Mouse (Mus musculus) skeletal muscle tissue, adult 2 months (tissue): Measurements from ENCODE around the gene 1700018F24Rik.
"Not testable (repeated sequence)": the region's sequence is repeated elsewhere in the genome, so short reads cannot be mapped to it uniquely, and the experiment has no call there.

Experiments used
- DNase-seq: peaks from one replicate; pipeline ENCODE4 v3.0.0-alpha.2; 2012; ENCODE audit warnings: low read depth, low spot score

1700018F24Rik gene

DNA sequence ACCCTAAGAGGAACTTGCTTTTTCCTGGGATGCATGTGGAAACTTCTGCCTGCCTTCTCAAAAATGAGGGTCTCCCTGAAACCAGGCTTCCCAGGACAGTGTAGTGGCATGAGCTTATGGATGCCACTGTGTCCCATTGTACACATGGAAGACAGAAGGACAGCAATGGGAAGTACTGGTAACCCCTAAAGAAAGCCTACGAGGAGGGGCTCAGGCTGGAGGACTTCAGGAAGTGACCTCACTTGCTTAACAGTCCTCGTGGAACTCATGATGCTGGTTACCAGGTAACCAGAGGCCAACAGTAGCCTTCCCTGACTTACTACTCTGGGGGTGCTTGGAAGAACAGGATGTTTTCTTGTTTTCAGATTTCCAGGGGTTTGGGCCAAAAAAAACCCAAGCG is at the start of gene 1700018F24Rik:
1700018F24Rik (plus strand) TSS at position 301 of the 400 bp plus-strand sequence.
- not testable (repeated sequence) for DNase-seq

DNA sequence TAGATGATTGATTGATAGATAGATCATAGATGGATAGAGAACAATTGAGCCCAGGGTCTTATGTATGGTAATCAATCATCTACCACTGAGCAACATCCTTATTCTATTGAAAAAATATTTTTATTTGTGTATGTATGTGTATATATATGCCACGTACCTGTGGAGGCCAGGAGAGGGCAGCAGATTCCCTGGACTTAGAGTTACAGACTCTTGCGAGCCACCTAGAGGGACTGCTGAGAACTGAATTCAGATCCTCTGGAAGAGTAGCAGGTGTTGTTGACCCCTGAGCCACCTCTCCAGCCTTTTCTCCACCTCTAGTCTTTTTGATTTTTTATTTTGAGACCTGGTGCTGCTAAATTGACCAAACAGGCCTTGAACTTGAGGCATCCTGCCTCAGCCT is 44.3 kb upstream of the 1700018F24Rik start:
- no peak for DNase-seq

- DNase-seq = no peak
Observed at GRCm38 (mm10) chr5:145003362-145003761, 39.4 kb upstream of the 1700018F24Rik start.

- DNase-seq = no peak
Observed at GRCm38 (mm10) chr5:145004495-145004894, 38.3 kb upstream of the 1700018F24Rik start.

DNA sequence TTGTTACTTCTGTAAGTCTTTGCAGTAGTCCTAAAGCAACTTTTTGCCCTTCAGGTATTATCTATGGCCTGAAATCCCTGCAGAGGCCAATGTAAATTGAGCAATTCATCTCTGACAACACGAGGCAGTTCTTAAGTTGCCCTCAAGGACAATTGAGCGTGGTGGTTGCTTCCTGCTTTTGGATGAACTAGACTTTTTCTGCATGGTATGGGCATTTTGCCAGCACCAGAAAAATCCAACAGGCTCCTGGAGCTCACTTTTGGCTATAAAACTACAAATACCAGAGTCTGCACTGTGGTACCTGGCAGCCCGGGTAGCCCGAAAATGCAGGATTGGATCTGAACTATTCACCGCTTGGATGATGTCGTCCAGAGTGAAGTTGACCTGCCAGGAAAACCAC is 37.2 kb upstream of the 1700018F24Rik start:
- DNase-seq = no peak

DNA sequence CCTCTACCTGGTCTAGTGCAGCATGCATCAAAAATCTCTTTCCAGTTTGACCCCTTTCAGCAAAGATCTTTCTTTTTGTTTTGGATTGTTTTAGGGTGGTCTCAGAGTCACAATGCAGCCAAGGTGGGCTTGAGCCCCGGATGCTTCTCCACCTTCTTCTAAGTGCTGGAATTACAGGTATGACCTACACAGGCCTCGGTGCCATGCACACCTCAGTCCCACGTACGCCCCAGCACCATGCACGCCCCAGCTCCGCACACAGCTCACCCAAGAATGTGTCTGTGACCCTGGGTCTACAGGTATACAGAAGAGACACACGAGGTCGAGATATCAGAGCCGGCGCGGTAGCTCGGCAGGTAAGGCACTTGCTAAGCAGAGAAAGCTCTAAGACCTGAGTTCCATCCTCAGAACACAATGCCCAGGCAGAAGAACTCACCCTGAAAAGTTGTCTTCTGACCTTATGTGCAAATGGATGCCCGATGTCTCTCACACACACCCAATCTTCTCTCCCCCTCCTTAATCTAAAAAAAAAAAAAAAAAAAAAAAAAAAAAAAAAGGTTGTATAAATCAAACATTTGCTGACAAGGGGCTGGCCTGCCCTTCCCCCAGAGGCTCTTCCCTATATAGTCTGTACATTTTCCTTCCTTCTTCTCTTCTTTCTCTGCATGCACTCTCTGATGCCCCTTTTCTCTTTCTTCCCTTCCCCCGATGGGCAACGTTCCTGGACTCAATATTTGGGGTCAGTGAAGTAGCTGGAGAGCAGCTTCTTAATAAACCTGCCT is 33.7 kb upstream of the 1700018F24Rik start:
- no peak for DNase-seq

DNA sequence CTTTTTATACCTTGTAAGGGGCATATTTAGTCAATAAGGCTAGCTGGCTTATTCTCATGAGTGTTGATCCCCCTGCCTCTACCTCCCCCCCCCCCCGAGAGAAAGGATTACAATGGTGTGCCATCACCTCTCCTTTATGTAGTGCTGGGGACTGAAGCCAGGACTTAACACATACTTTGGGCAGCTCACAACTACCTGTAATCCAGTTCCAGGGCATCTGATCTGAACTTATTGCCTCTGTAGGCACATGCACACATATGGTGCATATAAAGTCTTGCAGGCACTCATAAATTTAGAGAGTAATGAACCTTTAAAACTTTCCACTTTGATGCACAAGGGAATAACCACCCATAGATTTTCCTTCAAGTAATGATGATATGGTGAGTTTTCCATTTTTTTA is 28.5 kb upstream of the 1700018F24Rik start:
- no peak for DNase-seq

DNA sequence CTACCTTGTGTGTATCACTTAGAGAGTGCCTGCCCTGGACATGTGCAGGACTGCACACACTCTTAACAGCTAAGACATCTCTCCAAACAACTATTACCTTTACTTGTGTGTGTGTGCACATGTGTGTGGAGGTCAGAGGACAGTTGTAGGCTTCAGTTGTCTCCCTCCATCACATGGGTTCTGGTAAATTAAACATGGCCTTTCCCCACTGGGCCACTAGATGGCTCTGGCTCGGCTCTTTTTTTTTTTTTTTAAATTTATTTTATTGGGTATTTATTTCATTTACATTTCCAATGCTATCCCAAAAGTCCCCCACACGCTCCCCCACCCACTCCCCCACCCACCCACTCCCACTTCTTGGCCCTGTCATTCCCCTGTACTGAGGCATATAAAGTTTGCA is 26.0 kb upstream of the 1700018F24Rik start:
- not testable (repeated sequence) for DNase-seq

- DNase-seq = not testable (repeated sequence)
Observed at GRCm38 (mm10) chr5:145020254-145020653, 22.5 kb upstream of the 1700018F24Rik start.

- DNase-seq = not testable (repeated sequence)
Observed at GRCm38 (mm10) chr5:145020712-145021111, 22.1 kb upstream of the 1700018F24Rik start.

DNA sequence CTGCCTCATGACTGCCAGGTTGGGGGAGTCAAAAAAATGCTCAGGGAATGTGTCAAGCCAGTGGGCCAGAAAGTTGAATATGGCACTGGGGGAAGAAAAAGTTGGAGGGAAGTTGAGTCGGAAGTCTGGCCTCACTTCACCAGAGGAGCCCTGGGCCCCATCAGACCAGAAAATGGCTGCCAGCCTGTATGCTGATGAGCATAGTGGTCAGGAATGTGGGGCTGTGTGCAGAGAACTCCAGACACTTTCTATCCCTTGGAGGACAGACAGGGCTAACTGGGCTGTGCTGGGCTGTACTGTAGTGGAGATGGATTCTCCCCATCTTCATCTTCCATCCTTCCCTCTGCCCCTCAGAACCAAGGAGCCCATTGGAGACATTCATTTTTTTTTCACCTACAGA is 12.3 kb upstream of the 1700018F24Rik start:
- DNase-seq = not testable (repeated sequence)

GRCm38 (mm10) chr5:145032391-145032790 is 10.4 kb upstream of the 1700018F24Rik start, which contains the start of gene Gm4871:
Gm4871 (minus strand) TSS chr5:145032754.
- DNase-seq = not testable (repeated sequence)

- DNase-seq = no peak
Observed at GRCm38 (mm10) chr5:145041628-145042027, 1.2 kb upstream of the 1700018F24Rik start.

GRCm38 (mm10) chr5:145054187-145054586 is 11.4 kb downstream of the 1700018F24Rik start:
- DNase-seq = not testable (repeated sequence)

DNA sequence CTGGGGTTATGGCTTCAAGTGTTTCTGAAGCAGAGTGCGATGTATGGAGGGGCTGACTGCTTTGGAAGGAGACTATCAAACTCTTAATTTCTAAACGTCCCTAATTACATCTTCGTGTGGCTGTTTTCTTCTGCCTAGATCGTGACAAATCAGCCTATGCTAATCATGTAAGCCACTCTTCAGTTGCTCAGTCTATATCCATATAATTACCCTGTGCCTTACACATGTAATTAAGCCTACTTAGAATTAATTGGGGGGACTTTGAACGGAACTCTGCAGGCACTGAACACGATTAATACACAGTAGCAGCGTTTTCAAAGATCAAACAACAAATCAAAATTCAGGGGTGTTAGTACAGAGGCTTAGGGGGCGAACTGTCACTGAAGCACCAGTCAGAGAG is 15.1 kb downstream of the 1700018F24Rik start:
- no peak for DNase-seq

DNA sequence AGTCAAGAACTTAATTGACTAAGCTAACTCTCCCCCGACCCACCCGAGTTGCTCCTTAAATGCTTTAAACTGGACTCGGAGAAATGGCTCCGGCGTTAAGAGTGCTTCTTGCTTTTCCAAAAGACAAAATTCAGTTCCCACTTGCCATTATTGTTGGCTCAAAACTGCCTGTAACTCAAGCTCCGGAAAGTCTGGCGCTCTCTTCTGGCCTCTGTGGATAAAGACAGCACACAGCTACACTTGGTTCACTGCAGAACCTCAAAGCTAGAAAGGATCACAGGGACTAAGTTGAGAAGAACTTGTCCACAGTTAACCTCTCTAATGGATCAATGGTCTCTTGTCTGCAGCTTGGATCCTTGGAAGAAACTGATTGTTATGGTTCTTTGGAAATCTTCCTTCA is 15.9 kb downstream of the 1700018F24Rik start:
- DNase-seq = no peak

- no peak for DNase-seq
Observed at GRCm38 (mm10) chr5:145059524-145059923, 16.7 kb downstream of the 1700018F24Rik start.

GRCm38 (mm10) chr5:145064765-145065340 is 22.1 kb downstream of the 1700018F24Rik start:
- DNase-seq = no peak

DNA sequence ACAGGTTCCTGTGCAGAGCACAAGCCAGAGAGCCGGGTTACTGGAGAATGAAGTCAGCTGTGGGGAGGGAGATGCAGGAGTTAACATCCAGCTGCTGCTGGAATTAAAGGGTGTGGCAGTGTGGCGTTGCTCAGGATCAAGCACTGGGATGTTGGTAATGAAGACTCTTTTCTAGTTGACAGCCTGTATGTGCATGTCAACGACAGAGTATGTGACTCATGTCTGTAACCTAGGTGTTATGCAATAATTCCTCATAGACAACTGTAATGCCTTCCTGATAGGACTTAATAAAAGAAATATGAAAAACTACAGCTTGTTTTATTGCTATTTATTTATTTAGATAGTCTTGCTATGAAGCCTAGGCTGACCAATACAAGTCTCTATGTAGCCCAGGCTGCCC is 26.1 kb downstream of the 1700018F24Rik start:
- no peak for DNase-seq

- DNase-seq = peak; percentile 43
Observed at GRCm38 (mm10) chr5:145069707-145070106, 26.9 kb downstream of the 1700018F24Rik start.

GRCm38 (mm10) chr5:145071342-145071741 is 28.6 kb downstream of the 1700018F24Rik start:
- no peak for DNase-seq

DNA sequence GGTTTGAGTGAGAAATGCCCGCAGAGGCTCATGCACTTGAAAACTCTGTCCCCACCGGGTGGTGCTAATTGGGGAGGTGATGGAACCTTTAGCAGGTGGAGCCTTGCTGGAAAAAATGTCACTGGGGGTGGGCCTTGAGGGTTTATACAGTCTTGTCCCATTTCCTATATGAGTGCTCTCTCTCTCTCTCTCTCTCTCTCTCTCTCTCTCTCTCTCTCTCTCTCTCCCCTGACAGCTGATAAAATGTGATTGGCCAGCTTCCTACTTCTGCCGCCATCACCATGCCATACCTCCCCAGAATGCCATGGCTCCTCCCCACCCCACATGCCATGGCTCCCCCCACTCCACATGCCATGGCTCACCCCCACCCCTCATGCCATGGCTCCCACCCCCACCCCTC is 32.3 kb downstream of the 1700018F24Rik start:
- no peak for DNase-seq
